Mouse (Mus musculus): Measurements from ENCODE around the gene Krtap4-8.
"Not testable (repeated sequence)": the region's sequence is repeated elsewhere in the genome, so short reads cannot be mapped to it uniquely, and the experiment has no call there.

DNA sequence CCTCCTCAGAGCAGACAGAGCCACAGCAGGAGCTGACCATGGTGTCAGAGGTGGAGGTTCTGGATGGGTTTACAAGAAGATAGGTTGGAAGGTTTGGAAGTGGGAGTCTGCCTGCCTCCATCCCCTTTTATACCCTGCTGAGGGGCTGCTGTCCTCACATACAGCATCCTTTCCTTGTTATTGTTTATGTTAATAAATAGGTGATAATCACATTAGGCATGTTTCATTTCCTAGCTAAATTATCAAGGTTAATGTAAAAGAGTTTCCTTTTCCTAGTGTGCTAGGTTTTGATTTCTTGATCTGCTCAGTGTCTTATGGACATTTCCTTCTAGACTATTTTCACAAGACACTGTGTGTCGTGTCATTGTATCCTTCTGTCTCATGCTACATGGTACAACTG is 23.8 kb upstream of the Krtap4-8 start, which contains the start of gene Gm11554:
- not testable (repeated sequence) for TF ChIP-seq POLR2A (IDR thresholded peaks at IDR 0.05; ENCODE audit: extremely low read depth, insufficient read depth, low read length); CTCF (IDR thresholded peaks at IDR 0.05; ENCODE audit: low read depth, low read length)

Data from liver, adult 2 months (tissue).